Mouse (Mus musculus): ENCODE data around the gene Phc3. TPM values are rescaled to one million over a fixed set of nuclear protein-coding genes. Genes with fewer than 3 reads are reported as not detected.

Gene Phc3
- polyA plus RNA-seq, 1 experiment from 2014 or later, result 7.8 TPM

DNA sequence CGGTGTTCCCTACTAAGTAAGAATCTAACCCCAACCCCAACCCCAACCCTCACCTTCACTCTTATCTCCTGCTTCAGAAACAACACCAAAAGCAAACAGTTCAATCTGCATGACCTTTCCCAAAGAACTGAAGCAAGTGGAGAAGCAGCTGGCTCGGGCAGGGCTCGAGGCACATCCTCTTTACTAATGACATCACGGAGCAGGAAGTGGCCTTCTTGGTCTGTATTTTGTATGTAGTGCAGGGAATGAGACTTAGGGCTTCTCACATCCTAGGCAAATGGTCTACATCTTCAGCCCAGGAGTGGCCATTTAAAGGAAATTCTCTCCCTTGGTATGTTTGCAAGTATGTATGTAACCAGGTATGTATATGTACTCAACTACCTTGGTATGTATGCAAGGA is 52.1 kb downstream of the Phc3 start:
- H3K27me3 ChIP-seq (replicated peaks), result no peaks in the 10 kb centered on the region
- H3K9ac ChIP-seq, result no peak overlapping the region
- no peak overlapping the region for H3K4me2 ChIP-seq
- H3K9me3 ChIP-seq, result no peaks in the 10 kb centered on the region
- 54% methylated on average over 4 of the region's 4 CpGs for WGBS
- H3K4me1 ChIP-seq, result no peaks in the 10 kb centered on the region
- no peak for ATAC-seq (ENCODE audit: insufficient read depth, low FRiP score, low read depth)
- no peak overlapping the region for H3K4me3 ChIP-seq (replicated peaks)
- H3K27ac ChIP-seq, result no peak overlapping the region
- peaks cover 29% of the 10 kb centered on the region for H3K36me3 ChIP-seq

DNA sequence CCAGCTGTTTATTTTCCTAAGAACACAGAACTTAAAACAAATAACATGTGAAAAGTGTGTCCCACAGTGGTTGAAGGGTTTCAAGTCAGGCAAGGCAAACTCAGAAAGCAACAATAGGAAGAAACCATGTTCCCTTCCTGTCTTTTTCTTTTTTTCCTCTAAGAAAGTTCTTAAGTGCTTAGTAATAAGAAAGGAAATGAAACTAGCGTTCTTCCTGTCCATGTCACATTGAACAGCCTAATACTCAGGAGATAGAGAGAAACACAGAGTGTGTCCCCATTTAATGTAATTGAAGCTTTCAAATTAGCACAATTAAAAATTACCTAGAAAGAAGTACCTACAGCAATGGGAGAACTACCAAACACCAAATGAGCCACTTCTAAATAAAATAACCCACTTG is 64.6 kb downstream of the Phc3 start:
- no peak overlapping the region for H3K9ac ChIP-seq
- no peak for ATAC-seq (ENCODE audit: insufficient read depth, low FRiP score, low read depth)
- H3K27ac ChIP-seq, result no peak overlapping the region
- 72% methylated on average over 1 of the region's 1 CpGs for WGBS
- no peaks in the 10 kb centered on the region for H3K4me1 ChIP-seq
- no peaks in the 10 kb centered on the region for H3K27me3 ChIP-seq (replicated peaks)
- no peaks in the 10 kb centered on the region for H3K9me3 ChIP-seq
- H3K4me2 ChIP-seq, result no peak overlapping the region
- H3K36me3 ChIP-seq, result peaks cover 19% of the 10 kb centered on the region
- H3K4me3 ChIP-seq (replicated peaks), result no peak overlapping the region

DNA sequence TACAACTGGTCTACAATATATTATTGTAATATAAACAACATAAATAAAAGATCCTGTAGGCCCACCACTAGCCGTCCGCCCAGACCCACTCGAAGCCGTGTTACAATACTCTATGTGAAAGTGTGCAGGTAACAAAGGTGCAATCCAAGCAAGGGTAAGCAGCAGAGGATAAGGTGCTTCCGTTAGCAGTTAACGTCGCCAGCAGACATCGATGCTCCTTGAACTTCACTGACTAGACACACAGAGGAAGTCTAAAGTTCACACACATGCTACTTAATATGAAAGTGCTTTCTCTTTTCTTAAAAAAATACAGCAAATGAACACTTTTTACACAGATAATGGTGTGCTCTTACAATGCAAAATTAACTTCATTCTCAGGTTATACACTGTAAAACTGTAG is 69.8 kb downstream of the Phc3 start:
- Histone ChIP-seq H3K9me3 (no peaks in the 10 kb centered on the region), H3K4me1 (no peaks in the 10 kb centered on the region), H3K9ac (no peak overlapping the region), H3K4me3 (replicated peaks) (no peak overlapping the region), H3K27ac (no peak overlapping the region), H3K36me3 (peaks cover 14% of the 10 kb centered on the region), H3K27me3 (replicated peaks) (no peaks in the 10 kb centered on the region), H3K4me2 (no peak overlapping the region)
- WGBS, result 88% methylated on average over 8 of the region's 8 CpGs
- no peak for ATAC-seq (ENCODE audit: insufficient read depth, low FRiP score, low read depth)

DNA sequence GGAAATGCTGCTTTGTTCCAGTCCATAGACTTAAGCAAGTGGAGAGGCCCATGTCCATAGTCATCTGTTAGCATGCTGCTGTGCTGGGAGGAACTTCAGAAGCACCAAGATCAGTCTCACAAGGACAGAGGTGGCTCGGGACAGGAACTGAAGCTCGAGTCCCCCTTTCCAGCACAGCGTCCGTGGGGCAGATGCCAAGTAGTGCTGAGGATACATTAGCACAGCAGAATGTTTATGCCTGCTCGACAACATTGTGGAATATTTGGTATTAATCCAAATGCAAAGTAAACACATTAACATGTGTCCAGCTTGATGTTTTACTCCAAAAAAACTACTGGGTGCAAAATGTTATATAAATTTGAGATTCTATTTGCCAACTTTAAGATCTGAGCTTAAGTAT is 72.5 kb downstream of the Phc3 start:
- peaks cover 14% of the 10 kb centered on the region for H3K36me3 ChIP-seq
- WGBS, result 63% methylated on average over 5 of the region's 5 CpGs
- no peak overlapping the region for H3K4me3 ChIP-seq (replicated peaks)
- no peaks in the 10 kb centered on the region for H3K9me3 ChIP-seq
- H3K4me1 ChIP-seq, result no peaks in the 10 kb centered on the region
- H3K4me2 ChIP-seq, result no peak overlapping the region
- no peak for ATAC-seq (ENCODE audit: insufficient read depth, low FRiP score, low read depth)
- H3K9ac ChIP-seq, result no peak overlapping the region
- H3K27ac ChIP-seq, result no peak overlapping the region
- no peaks in the 10 kb centered on the region for H3K27me3 ChIP-seq (replicated peaks)

- no peak overlapping the region for H3K4me3 ChIP-seq (replicated peaks)
- H3K27me3 ChIP-seq (replicated peaks), result no peaks in the 10 kb centered on the region
- WGBS, result 46% methylated on average over 1 of the region's 1 CpGs
- no peak overlapping the region for H3K9ac ChIP-seq
- H3K36me3 ChIP-seq, result no peaks in the 10 kb centered on the region
- H3K4me1 ChIP-seq, result no peaks in the 10 kb centered on the region
- no peak overlapping the region for H3K4me2 ChIP-seq
- ATAC-seq (ENCODE audit: insufficient read depth, low FRiP score, low read depth), result no peak
- no peak overlapping the region for H3K27ac ChIP-seq
- H3K9me3 ChIP-seq, result no peaks in the 10 kb centered on the region
Measured at GRCm38 (mm10) chr3:30889014-30889413, 80.2 kb downstream of the Phc3 start.

DNA sequence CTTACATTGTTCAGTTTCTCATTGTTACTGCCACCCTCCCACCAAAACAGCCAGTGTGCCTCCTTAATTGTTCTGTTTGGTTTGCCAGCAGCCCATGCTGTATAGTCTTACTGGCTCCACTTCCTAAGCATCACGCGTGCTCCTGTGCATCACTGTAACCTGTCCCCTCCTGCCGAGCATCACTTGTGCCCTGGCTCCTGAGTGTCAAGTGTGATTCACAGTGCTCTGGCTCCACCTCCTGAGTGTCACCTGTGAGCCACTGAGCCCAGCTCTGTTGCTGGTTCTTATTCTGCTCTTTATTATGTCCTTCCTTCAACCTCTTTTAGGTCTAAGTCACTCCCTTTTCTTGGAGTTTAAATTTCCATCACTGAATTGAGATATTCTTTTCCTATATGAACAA is 81.8 kb downstream of the Phc3 start:
- H3K9ac ChIP-seq, result no peak overlapping the region
- ATAC-seq (ENCODE audit: insufficient read depth, low FRiP score, low read depth), result no peak
- H3K36me3 ChIP-seq, result no peaks in the 10 kb centered on the region
- 80% methylated on average over 3 of the region's 3 CpGs for WGBS
- H3K27ac ChIP-seq, result no peak overlapping the region
- no peak overlapping the region for H3K4me3 ChIP-seq (replicated peaks)
- H3K4me1 ChIP-seq, result no peaks in the 10 kb centered on the region
- H3K9me3 ChIP-seq, result no peaks in the 10 kb centered on the region
- H3K4me2 ChIP-seq, result no peak overlapping the region
- H3K27me3 ChIP-seq (replicated peaks), result no peaks in the 10 kb centered on the region

DNA sequence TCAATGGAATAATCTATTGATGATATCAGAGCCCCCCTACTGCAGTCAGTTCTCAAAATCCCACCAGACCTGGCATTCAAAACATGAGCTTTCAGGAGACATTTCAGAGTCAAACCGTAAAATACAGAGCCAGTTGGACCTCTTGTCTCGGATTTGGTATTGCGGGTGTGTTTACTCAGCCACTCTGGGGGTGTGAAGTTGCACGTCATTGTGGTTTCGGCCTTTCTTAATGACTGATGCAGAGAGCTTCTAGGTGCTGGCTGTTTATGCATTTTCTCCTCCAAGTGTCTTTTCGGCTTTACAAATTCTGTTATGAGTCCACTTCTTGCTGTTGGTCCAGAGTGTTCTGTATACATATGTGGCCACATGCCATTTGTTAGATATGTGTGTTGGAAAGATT is 92.5 kb downstream of the Phc3 start:
- Histone ChIP-seq H3K27me3 (replicated peaks) (no peaks in the 10 kb centered on the region), H3K9ac (no peak overlapping the region), H3K4me2 (no peak overlapping the region), H3K4me1 (no peaks in the 10 kb centered on the region), H3K4me3 (replicated peaks) (no peak overlapping the region), H3K27ac (no peak overlapping the region), H3K9me3 (no peaks in the 10 kb centered on the region), H3K36me3 (no peaks in the 10 kb centered on the region)
- no peak for ATAC-seq (ENCODE audit: insufficient read depth, low FRiP score, low read depth)
- 74% methylated on average over 6 of the region's 6 CpGs for whole genome bisulfite sequencing

DNA sequence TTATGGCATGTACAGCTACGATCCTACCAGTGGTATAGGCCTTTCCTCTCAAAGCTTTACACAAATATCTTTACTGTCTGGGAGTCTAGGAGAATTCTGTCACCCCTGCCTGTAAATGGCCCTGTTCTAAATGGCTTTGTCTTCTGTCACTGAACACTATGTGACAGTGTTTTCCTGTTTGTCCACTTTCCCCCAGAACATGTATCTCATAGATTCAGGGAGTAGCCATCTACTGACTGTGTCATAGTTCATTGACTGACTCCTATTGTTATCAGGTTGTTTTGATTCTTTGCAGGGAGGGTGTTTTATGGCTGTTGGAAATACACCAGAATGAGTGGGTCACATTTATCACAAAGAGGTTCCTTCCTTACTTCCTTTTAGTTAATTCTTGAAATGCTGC is 99.2 kb downstream of the Phc3 start:
- ATAC-seq (ENCODE audit: insufficient read depth, low FRiP score, low read depth), result no peak
- WGBS, result 91% methylated on average over 1 of the region's 1 CpGs

DNA sequence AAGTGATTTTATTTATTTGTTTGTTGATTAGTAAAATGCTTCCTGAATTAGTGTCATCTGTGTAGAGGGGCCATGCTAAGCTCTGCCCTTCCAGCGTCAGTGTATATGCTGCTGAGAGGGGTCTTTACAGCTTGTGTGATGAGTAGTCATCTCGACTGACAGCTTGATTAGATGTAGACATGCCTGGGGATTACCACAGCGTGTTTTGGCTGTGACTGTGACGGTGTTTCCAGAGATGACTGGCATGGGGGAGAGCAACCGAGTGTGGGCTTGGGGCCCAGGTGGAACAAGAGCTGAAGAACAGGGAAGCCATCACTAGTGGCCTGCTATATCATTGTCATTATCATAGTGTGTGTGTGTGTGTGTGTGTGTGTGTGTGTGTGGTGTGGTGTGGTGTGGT is 100.6 kb downstream of the Phc3 start:
- Histone ChIP-seq H3K9me3 (no peaks in the 10 kb centered on the region), H3K4me1 (no peaks in the 10 kb centered on the region), H3K4me3 (replicated peaks) (no peak overlapping the region), H3K9ac (no peak overlapping the region), H3K27ac (no peak overlapping the region), H3K27me3 (replicated peaks) (no peaks in the 10 kb centered on the region), H3K4me2 (no peak overlapping the region), H3K36me3 (no peaks in the 10 kb centered on the region)
- no peak for ATAC-seq (ENCODE audit: insufficient read depth, low FRiP score, low read depth)
- 75% methylated on average over 5 of the region's 5 CpGs for WGBS

More for the DNA sequence above, 99.2 kb downstream of the Phc3 start:
- Histone ChIP-seq H3K9me3 (no peaks in the 10 kb centered on the region), H3K4me3 (replicated peaks) (no peak overlapping the region), H3K9ac (no peak overlapping the region), H3K4me2 (no peak overlapping the region), H3K27me3 (replicated peaks) (no peaks in the 10 kb centered on the region), H3K4me1 (no peaks in the 10 kb centered on the region), H3K36me3 (no peaks in the 10 kb centered on the region), H3K27ac (no peak overlapping the region)

DNA sequence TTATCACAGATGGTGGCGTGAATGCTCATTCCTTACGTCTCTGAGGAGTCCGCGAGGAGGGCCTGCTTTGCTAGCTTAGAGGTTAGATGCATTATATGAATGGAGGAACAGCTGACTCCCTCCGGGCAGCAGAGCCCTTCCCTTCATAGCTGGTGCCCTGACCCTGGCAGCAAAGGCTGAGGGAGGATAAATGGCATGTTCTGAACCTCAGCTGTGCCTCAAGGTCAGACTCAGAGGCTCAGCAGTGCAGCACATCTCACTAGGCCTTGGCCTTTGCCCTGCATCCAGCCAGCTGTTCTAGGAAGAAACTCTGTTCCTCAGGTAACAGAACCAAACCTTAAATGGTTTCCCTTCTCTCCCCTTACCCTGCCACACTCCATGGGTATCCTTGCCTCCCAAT is 101.0 kb downstream of the Phc3 start:
- 68% methylated on average over 5 of the region's 5 CpGs for WGBS

GRCm38 (mm10) chr3:30864640-30865039 is 104.6 kb downstream of the Phc3 start:
- H3K4me3 ChIP-seq (replicated peaks), result no peak overlapping the region
- no peaks in the 10 kb centered on the region for H3K9me3 ChIP-seq
- ATAC-seq (ENCODE audit: insufficient read depth, low FRiP score, low read depth), result no peak
- no peak overlapping the region for H3K4me2 ChIP-seq
- no peak overlapping the region for H3K27ac ChIP-seq
- H3K9ac ChIP-seq, result no peak overlapping the region
- H3K36me3 ChIP-seq, result no peaks in the 10 kb centered on the region
- WGBS, result 82% methylated on average over 1 of the region's 1 CpGs
- H3K27me3 ChIP-seq (replicated peaks), result no peaks in the 10 kb centered on the region
- no peaks in the 10 kb centered on the region for H3K4me1 ChIP-seq

More for the DNA sequence above, 101.0 kb downstream of the Phc3 start:
- H3K4me3 ChIP-seq (replicated peaks), result no peak overlapping the region
- ATAC-seq (ENCODE audit: insufficient read depth, low FRiP score, low read depth), result no peak
- H3K4me2 ChIP-seq, result no peak overlapping the region
- H3K27me3 ChIP-seq (replicated peaks), result no peaks in the 10 kb centered on the region
- H3K27ac ChIP-seq, result no peak overlapping the region
- no peak overlapping the region for H3K9ac ChIP-seq
- no peaks in the 10 kb centered on the region for H3K36me3 ChIP-seq
- H3K9me3 ChIP-seq, result no peaks in the 10 kb centered on the region
- no peaks in the 10 kb centered on the region for H3K4me1 ChIP-seq

DNA sequence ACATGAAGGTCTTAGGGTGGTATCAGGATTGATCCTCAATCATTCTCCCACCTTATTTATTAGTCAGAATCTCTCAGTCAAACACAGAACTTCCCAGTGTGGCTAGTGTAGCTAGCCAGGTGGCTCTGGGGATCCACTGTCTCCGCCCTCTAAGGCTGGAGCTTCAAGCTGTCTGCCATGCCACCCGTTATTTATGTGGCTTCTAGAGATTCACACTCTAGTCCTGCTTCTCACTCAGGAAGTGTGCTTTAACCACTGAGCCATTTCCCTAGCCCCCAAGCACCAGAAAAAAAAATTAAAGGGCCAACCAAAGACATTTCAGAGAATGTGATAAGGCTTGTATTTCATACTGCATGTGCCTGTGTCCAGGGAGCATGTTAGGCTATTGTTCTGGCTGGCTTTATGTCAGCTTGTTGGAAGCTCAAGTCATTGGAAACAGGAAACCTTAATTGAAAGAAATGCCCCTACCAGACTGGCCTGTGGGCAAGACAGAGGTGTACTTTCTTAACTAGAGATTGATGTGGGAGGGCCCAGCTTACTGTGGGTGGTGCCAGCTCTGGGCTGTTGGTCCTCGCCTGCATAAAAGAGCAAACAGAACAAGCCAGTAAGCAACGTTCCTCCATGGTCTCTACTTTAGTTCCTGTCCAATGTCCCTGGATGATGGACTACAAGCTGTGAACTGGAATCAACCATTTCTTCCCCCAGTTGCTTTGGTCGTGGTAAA is 105.3 kb downstream of the Phc3 start:
- Histone ChIP-seq H3K4me2 (no peak overlapping the region), H3K36me3 (no peaks in the 10 kb centered on the region), H3K27ac (no peak overlapping the region), H3K27me3 (replicated peaks) (no peaks in the 10 kb centered on the region), H3K9ac (no peak overlapping the region), H3K9me3 (no peaks in the 10 kb centered on the region), H3K4me1 (no peaks in the 10 kb centered on the region), H3K4me3 (replicated peaks) (no peak overlapping the region)
- no peak for ATAC-seq (ENCODE audit: insufficient read depth, low FRiP score, low read depth)
- 68% methylated on average over 5 of the region's 5 CpGs for WGBS

GRCm38 (mm10) chr3:30860705-30861104 is 108.5 kb downstream of the Phc3 start:
- Histone ChIP-seq H3K4me3 (replicated peaks) (no peak overlapping the region), H3K4me1 (0 out of 2 replicates have a peak, but pooled peaks cover 3% of the 10 kb centered on the region), H3K9ac (no peak overlapping the region), H3K36me3 (no peaks in the 10 kb centered on the region), H3K9me3 (no peaks in the 10 kb centered on the region), H3K4me2 (no peak overlapping the region), H3K27me3 (replicated peaks) (no peaks in the 10 kb centered on the region), H3K27ac (no peak overlapping the region)
- no peak for ATAC-seq (ENCODE audit: insufficient read depth, low FRiP score, low read depth)
- 74% methylated on average over 4 of the region's 4 CpGs for WGBS

All from stomach, embryonic 15.5 days (tissue).